Mouse (Mus musculus) brain, embryonic 14.5 days (tissue): Measurements from ENCODE around the gene Slco4a1. TPM values are rescaled to one million over a fixed set of nuclear protein-coding genes. Genes with fewer than 3 reads are reported as not detected.

Experiments
- DNase-seq: peaks from one replicate; pipeline ENCODE4 v3.0.0-alpha.2; 2011; ENCODE audit warnings: low read depth
- CTCF ChIP-seq: fragments of 200-500 bp; IDR thresholded peaks from 2 replicates; pipeline ENCODE4 v1.5.1; 2012; ENCODE audit warnings: inconsistent platforms, mild to moderate bottlenecking, moderate library complexity, borderline replicate concordance; ENCODE audit not compliant: insufficient read depth, insufficient read length; ENCODE audit errors: extremely low read depth
- POLR2A ChIP-seq: fragments of 200-500 bp; IDR thresholded peaks from 2 replicates; pipeline ENCODE4 v1.6.1; 2012; ENCODE audit warnings: mild to moderate bottlenecking, inconsistent platforms, borderline replicate concordance; ENCODE audit not compliant: poor library complexity, insufficient read depth, insufficient read length, severe bottlenecking; ENCODE audit errors: extremely low read depth
- polyA plus RNA-seq: library from polyadenylated mRNA; depleted of rRNA; stranded (reverse); fragments of >200 nt; gene quantifications from 2 replicates; pipeline ENCODE4 v1.2.3, GENCODE M21; 2012; rRNA removed

Gene Slco4a1
- polyA plus RNA-seq, 1 experiment, result 2.1 TPM

DNA sequence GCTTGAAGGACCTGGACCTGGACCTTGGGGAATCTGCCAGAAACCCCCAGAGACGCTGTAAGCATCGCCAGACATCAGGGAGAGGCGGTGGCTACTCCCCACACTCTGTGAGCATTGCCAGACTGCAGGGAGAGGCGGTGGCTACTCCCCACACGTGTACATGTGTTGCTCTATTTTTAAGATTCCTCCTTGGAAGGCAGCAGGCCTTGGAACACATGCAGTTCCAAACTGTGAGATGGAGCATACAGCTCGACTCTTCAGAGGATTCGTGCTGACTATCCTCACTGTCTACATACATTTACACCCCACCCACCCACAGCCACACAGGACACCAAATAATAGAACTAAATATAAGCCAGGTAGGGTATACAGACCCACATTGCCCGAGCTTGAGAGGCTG, 39.9 kb downstream of the Slco4a1 start:
- no peak for TF ChIP-seq POLR2A
- TF ChIP-seq CTCF, result no peak

DNA sequence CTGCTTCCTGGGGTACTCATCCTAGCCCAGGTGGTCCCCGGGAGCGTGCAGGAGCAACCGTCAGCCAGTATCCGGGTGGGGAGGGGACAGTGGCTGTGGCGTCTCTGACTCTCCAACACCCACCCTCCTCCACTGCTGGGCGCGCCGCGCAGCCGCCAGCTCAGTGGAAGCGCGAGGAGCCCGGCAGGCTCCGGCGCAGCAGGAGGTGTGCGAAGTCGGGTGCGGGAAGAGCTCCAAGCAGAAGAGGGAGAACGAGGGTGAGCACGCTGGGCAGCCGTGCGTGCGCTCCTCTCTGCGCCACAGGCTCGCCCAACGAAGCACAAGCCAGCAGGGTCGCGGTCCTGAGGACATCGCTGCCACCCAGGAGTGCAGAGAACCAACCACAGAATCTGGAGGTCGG, 43.7 kb downstream of the Slco4a1 start, which contains the start of gene Ntsr1:
Ntsr1 (plus strand) TSS at position 236 of the 400 bp plus-strand sequence.
- DNase-seq, result peak; percentile 64
- TF ChIP-seq CTCF, result no peak
- TF ChIP-seq POLR2A, result no peak

More for the DNA sequence above, 39.9 kb downstream of the Slco4a1 start:
- DNase-seq, result no peak

DNA sequence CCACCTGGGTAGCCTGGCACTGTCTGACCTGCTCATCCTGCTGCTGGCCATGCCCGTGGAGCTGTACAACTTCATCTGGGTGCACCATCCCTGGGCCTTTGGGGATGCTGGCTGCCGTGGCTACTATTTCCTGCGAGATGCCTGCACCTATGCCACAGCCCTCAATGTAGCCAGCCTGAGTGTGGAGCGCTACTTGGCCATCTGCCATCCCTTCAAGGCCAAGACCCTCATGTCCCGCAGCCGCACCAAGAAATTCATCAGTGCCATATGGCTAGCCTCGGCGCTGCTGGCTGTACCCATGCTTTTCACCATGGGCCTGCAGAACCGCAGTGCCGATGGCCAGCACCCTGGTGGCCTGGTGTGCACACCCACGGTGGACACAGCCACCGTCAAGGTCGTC, 44.7 kb downstream of the Slco4a1 start:
- TF ChIP-seq POLR2A (no peak), CTCF (no peak)
- peak; percentile 59 for DNase-seq

DNA sequence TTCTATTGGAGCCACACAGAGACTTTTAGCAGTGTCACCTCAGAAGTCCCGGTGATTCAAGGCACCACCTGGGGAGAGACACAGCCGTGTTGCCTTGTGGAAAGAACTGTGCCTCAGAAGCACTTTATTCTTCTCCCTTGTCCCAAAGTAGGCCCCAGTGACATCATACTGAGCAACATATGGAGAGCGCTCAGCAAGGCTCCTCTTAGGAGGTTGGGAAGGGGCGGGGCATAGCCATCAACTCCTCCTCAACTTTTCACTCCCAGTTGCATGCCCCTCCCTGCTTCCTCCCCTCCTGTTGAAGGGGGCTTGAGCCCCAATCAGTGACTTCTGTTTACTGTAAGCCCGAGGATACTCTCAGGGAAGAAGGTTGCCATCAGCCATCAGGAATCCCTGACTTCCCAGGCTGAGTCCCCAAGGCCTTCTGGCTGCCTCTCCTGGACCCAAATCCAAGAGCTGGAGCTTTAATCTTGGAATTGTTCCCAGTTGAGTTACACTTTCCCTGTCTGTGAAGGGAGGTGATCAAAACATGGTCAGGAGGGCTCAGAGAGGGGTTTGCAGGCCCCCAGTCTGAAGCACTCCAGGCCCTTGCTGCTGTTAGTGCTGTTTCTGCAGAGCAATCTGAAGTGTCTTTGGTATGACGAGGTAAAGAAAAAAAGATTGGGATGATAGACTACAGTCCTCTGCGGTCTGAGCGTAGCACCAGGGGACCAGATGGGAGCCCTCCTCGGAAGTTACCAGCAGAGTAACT, 45.3 kb downstream of the Slco4a1 start:
- peak; percentile 70 for DNase-seq

DNA sequence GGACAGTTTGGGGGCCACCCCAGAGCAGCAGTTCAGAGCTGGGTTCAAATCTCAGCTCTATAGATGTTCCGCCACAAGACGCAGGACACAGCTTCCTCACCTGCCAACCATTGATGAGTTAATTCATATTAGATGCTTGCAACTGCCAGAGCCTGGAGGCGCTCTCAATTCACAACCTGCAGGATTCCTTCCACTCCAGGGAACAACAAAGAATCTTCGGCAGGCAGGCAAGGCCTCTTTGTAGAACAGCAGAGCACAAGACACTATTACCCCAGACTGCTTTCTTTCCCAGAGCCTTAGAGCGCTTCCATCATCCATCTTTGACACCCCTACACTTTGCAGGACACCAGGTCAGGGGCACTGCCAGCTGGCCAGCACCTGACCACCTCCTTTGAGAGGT, 50.2 kb downstream of the Slco4a1 start:
- peak; percentile 70 for DNase-seq
- no peak for TF ChIP-seq POLR2A
- no peak for TF ChIP-seq CTCF

More for the DNA sequence above, 45.3 kb downstream of the Slco4a1 start:
- TF ChIP-seq POLR2A (no peak), CTCF (no peak)

DNA sequence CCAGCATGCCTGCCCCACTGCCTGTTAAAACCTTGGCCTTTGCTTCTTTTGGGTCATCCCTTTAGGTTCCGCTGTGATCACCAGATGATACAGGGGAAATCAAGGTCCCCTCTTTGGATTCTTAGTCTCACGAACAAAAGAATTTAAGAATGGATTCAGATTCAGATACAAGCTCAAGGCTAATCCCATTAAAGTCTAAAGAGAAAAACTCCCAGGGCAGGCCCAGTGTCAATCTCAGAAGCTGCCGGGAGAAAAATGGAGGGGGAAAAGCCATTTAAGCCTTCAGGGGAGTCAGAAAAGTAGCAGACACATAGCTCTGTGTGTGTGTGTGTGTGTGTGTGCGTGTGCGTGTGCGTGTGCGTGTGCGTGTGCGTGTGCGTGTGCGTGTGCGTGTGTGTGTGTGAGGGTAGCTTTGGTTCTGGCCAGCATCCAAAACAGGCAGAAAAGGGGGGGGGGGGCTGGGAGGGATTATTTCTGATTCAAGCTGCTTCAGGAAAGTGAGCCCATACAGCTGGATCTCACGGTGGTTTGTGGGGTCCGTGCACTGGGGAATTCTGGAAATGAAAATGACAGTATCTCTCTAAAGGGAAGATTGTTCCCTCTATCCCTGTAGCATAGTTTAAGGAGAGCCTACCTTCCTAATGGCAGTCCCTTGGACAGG, 52.5 kb downstream of the Slco4a1 start:
- peak; percentile 66 for DNase-seq
- no peak for TF ChIP-seq CTCF
- TF ChIP-seq POLR2A, result no peak

DNA sequence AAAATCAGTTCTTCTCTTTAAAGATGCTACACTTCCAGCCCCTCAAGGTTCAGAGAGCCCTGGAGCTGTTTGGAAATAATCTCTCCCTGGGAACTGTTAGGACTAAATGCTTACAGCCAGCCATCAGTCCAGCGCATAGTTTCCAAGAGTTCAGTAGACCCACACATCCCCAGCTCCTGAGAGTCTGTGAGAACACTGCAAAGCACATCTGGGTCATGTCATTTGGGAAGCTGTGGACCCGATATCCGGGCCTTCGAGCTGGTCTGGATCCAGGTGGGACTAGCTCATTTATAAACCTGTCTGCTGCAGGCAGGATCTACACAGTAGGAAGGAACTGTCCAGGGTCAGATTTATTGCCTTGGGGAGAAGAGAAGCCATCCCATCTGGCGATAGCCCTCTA, 54.8 kb downstream of the Slco4a1 start:
- TF ChIP-seq CTCF, result no peak
- TF ChIP-seq POLR2A, result no peak
- DNase-seq, result no peak

DNA sequence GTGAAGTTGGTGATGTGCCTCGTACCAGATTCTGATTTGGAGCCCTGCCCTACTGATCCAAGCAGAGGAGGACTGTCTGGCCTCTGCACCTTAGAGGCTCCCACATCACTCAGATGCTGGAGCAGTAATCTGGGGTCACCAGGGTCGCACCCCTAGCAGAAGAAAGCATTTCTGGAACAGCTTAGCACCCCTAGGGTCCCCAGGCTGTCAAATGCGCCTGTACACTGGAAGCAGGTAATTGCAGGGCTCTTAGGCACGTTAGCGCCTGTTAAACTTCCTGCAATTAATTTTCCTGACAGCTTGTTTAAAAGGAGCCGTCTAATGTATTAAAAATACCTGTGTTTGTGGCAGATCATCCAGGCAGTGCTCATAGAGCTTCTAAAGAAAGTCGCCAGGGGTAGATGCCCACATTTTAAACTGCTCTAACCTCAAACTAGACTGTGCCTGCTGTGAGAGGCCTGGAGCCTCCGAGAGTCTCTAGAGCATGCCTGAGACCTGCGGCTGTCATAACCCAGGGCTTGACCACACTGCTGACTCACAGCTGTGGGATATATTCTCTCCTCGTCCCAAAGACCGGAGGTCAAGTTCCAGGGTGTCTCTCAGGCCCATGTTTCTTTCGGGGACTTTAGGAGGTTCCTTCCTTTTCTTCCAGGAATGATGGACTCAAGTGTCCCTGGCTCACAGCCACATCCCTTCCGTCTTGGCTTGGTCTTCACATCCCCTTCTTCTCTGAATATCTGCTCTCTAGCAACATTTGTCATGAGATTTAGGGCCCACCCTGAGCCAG, 56.0 kb downstream of the Slco4a1 start:
- peak; percentile 29 for DNase-seq

DNA sequence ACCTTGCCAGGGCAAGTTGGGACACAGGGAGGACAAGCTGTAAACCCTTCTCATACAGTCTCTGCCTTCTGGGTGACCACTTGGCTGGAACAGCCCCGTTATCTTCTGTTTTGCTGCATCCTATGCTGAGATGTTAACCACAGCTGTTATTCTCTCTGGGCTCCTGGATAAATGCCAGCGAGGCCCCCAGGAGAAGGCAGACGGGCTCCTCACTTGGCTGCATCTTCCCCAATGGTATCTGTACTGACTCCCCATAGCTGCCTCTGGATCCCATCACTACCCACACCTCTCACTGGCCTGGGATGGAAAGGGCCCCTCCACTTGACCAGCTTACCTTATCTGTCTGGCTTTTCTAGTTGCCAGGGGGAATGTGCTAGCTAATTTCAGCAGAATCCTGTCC, 57.0 kb downstream of the Slco4a1 start:
- TF ChIP-seq CTCF (no peak), POLR2A (no peak)
- no peak for DNase-seq

More for the DNA sequence above, 56.0 kb downstream of the Slco4a1 start:
- TF ChIP-seq CTCF (no peak), POLR2A (no peak)

DNA sequence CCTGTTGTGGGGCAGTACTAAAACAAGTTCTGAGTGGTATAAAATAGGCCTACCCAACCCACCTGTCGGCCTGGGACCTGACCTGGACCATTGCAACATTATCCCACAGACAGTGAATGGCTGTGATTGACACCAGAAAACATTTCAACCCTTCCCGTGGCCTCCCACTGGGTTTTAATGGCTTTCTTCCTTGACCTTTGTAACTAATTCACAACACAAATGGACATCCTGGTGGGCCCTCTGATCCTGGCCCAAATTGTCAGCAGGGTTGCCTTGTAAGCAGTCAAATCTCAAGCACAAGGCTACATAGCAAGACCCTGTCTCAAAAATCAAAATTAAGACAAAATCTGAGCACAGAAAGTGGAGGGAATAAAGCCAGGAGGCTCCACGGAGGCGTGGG, 57.8 kb downstream of the Slco4a1 start:
- TF ChIP-seq CTCF (no peak), POLR2A (no peak)
- no peak for DNase-seq

DNA sequence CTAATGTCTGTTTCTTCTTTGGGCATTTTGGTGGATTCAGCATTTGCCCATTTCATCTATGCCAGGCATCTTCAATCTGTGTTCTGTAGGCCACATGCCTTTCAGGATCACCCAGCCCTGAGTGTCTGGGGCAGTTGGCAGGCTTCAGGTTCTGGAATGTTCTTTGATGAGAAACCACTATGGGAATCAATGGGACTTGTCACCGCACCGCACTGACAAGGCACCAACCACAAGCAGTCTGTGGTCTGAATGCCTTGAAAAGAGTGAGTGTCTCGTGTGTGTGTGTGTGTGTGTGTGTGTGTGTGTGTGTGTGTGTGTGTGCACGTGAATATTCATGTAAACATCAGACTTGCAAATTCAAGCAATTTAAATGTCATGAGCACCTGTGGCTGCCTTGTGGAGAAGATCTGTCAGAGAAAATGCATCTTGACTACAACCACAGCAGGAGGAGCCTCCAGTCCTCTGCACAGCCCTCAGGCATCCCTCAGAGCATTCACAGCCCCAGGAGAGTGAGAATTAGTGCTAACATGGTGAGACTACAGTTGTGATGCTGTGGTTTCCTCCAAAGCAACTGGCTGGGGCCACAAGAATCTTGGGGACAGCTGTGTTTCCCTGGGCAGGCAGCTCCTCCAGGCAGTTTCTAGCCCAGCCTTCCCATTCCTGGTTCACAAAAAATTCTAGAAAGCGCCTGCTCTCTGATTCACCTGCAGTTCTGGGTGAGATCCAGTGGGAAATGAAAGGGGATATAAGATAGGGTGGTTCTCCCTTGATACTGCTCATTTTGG, 65.6 kb downstream of the Slco4a1 start:
- peak; percentile 67 for DNase-seq
- TF ChIP-seq CTCF (no peak), POLR2A (no peak)

DNA sequence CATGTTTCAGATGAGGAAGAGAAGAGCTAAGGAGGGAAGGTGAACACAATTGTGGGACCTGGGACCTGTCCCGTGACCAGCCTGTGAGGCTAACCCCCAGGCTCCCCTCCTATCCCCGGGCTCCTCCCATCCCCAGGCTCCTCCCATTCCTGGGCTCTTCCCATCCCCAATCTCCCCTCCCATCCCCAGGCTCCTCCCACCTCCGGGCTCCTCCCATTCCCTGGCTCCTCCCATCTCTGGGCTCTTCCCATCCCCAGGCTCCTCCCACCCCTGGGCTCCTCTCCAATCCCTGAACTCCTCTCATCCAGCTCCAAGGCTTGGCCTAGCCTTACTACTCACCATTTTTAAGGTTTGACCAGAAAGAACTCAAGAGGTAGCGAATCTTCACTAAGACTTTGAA, 66.8 kb downstream of the Slco4a1 start:
- TF ChIP-seq POLR2A (no peak), CTCF (no peak)
- DNase-seq, result no peak

Other genes with a start within 250 kb of the Slco4a1 start
- 7.7 and 9.5 TPM in 2 replicates for gene Lama5, start 230.4 kb upstream of the Slco4a1 start, polyA plus RNA-seq
- gene Rps21, start 198.9 kb upstream of the Slco4a1 start, polyA plus RNA-seq, result 2,108 and 3,314 TPM in 2 replicates
- gene Cables2, start 182.7 kb upstream of the Slco4a1 start, polyA plus RNA-seq, result 58.9 and 62.5 TPM in 2 replicates
- gene Rbbp8nl, start 166.4 kb upstream of the Slco4a1 start, polyA plus RNA-seq, result 0.04 and 0.08 TPM in 2 replicates
- gene Gata5, start 121.5 kb upstream of the Slco4a1 start, polyA plus RNA-seq, result 0.04 TPM in 1 of 2 replicates, not detected in the other
- gene Ntsr1, start 43.7 kb downstream of the Slco4a1 start, polyA plus RNA-seq, result 3.6 and 4.3 TPM in 2 replicates
- 54.3 and 69.8 TPM in 2 replicates for gene Mrgbp, start 125.1 kb downstream of the Slco4a1 start, polyA plus RNA-seq
- 75.6 and 105 TPM in 2 replicates for gene Ogfr, start 133.0 kb downstream of the Slco4a1 start, polyA plus RNA-seq
- 31.5 and 37.5 TPM in 2 replicates for gene Col9a3, start 141.5 kb downstream of the Slco4a1 start, polyA plus RNA-seq
- gene Tcfl5, start 186.5 kb downstream of the Slco4a1 start, polyA plus RNA-seq, result 1.2 and 1.9 TPM in 2 replicates